Mouse (Mus musculus): ENCODE data around the gene Brca2.
"Not testable (repeated sequence)": the region's sequence is repeated elsewhere in the genome, so short reads cannot be mapped to it uniquely, and the experiment has no call there.

Gene Brca2

DNA sequence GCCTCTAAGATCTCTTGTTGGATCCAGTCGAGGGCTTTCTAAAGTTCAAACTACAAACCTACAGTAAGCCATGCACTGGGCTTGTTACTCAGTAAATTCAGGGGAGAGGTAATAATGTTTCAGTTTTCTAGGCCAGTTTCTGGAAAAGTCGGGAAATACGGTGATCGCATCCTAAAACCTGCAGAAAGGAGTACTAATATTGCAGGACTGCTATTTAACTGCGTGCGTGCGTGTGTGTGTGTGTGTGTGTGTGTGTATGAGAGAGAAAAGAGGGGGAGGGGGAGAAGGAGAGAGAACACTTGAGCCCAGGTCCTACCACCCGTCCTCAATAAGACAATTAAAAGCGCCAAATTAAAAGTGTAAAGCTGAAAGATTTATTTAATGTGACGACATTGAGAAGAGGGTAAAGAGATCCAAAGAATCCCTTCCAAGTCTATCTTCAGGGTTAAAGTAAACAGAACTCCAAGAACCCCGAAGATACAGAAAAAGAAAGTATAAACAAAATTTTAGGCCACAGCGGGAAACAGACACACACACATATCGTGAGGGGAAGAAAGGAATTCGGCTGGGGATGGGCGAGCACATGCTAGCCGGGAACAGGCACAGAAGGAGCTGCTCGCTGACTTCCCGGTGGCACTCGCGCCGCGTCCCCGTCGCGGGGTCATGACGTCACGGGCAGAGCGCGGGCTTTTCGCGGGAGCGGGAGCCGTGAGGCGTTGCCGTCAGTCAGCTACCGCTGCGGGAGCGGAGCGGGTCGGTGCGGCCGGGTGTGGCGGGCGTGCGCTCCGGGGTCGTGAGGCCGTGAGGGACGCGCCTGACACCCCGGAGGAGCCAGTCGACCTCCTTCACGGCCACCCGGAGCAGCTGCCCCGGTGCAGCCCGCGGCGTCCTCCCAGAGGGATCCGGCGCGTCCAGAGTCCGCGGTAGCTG, at the start of gene Brca2:
TSS of gene Brca2 (plus strand) at position 694 of the 930 bp plus-strand sequence.
- peak; percentile 83 for DNase-seq (ENCODE audit: low read depth, low spot score)

- DNase-seq (ENCODE audit: low read depth, low spot score): no peak
Measured at GRCm38 (mm10) chr5:150477364-150477763, 45.1 kb upstream of the Brca2 start.

- no peak for DNase-seq (ENCODE audit: low read depth, low spot score)
Measured at GRCm38 (mm10) chr5:150478612-150479011, 43.8 kb upstream of the Brca2 start.

DNA sequence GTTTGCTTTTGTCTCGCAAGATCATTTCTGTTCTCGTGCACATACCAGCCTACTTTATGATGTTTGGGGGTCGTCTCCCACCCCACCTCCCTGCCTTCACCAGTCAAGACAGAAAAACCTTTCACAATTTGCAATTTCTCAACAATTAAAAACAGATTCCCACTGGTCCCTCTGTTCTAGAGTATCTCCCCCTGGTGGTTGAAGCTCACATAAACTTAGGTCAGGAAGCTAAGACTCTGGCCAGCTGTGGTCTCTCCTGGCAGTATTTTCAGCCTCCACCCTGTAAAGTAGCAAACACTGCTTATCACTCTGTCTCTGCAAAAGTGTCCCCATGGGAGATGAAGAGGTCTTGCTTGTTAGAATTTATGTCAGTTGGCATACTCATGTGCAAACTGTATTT, 37.2 kb upstream of the Brca2 start:
- DNase-seq (ENCODE audit: low read depth, low spot score): no peak

- DNase-seq (ENCODE audit: low read depth, low spot score): no peak
Measured at GRCm38 (mm10) chr5:150490285-150490684, 32.1 kb upstream of the Brca2 start.

DNA sequence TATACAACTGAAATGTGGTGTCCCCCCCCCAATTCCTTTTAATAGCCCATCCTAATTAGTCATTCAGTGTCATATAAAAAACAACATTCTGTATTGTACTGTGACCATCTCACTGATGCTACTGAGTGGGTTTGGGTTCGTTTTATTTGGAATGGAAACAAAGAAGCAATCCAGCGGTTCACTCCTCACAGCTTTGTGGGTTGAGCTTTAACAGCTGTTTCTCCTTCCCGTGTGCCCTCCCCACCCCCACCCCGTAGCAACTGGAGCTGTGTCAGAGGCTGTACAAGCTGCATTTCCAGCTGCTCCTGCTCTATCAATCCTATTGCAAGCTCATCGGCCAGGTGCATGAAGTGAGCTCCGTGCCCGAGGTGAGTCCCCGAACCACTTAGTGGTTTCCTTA, 31.6 kb upstream of the Brca2 start:
- no peak for DNase-seq (ENCODE audit: low read depth, low spot score)

GRCm38 (mm10) chr5:150491573-150492173, 30.8 kb upstream of the Brca2 start:
- DNase-seq (ENCODE audit: low read depth, low spot score): not testable (repeated sequence)

DNA sequence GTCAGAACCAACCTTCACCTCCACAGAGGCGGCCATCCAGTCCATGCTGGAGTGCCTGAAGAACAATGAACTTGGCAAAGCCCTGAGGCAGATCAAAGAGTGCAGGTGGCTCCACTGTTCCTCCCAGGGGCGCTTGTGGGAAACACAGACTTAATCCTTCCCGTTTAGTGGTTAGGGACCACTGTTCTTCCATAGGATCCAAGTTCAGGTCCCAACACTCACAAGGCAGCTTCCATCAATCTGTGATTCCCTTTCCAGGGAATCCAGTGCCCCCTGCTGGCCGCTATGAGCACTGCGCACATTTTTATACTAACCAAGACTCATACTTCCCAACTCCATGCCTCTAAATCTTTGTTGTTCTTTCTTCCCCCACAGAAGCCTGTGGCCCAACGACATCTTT, 26.6 kb upstream of the Brca2 start:
- DNase-seq (ENCODE audit: low read depth, low spot score): no peak

- DNase-seq (ENCODE audit: low read depth, low spot score): no peak
Measured at GRCm38 (mm10) chr5:150510451-150511225, 11.8 kb upstream of the Brca2 start.

- no peak for DNase-seq (ENCODE audit: low read depth, low spot score)
Measured at GRCm38 (mm10) chr5:150513264-150513663, 9.2 kb upstream of the Brca2 start.

GRCm38 (mm10) chr5:150514027-150514426, 8.4 kb upstream of the Brca2 start:
- no peak for DNase-seq (ENCODE audit: low read depth, low spot score)

DNA sequence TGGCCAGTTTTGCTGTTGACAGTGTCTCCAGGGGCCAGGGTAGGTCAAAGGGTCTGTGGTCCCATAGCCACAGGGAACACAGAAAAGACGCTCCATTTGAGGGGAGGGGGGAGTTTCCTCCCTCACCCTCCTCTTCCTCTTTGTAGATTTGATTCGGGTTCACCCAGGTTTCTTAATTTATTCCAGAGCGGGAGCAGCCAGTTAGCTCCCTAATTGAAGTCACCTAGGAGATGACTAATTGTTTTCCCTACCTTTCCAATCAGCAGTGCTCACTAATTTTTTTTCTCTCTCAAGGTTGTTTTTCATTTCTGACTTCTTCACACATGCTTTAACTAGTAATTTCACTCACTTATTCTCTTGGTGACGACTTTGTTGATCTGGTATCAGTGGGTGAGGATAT, 4.4 kb upstream of the Brca2 start, which contains the start of gene Zar1l:
TSS of gene Zar1l (minus strand) at position 101 of the 400 bp plus-strand sequence.
- no peak for DNase-seq (ENCODE audit: low read depth, low spot score)

DNA sequence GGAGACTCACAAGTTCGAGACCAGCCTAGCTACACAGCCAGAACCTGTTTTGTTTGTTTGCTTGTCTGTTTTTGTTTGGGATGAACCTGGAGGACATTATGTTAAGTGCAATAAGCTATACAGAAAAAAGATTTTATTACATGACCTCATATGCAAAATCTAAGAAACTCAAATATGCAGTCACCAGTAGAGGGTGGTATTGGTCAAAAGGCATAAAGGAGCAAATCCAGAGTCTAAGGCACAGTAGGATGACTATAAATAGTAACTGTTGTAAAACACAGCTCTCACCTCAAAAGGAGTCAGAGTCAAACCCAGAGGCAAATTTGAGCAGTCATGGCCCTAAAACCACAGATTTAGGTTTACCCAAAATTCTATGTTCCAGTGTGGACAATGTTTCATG, 2.9 kb upstream of the Brca2 start:
- DNase-seq (ENCODE audit: low read depth, low spot score): no peak

- no peak for DNase-seq (ENCODE audit: low read depth, low spot score)
Measured at GRCm38 (mm10) chr5:150522867-150523234, 421 bp downstream of the Brca2 start.

- DNase-seq (ENCODE audit: low read depth, low spot score): no peak
Measured at GRCm38 (mm10) chr5:150525239-150525638, 2.8 kb downstream of the Brca2 start.

GRCm38 (mm10) chr5:150541302-150541701, 18.9 kb downstream of the Brca2 start:
- DNase-seq (ENCODE audit: low read depth, low spot score): no peak

- no peak for DNase-seq (ENCODE audit: low read depth, low spot score)
Measured at GRCm38 (mm10) chr5:150543184-150543583, 20.8 kb downstream of the Brca2 start.

DNA sequence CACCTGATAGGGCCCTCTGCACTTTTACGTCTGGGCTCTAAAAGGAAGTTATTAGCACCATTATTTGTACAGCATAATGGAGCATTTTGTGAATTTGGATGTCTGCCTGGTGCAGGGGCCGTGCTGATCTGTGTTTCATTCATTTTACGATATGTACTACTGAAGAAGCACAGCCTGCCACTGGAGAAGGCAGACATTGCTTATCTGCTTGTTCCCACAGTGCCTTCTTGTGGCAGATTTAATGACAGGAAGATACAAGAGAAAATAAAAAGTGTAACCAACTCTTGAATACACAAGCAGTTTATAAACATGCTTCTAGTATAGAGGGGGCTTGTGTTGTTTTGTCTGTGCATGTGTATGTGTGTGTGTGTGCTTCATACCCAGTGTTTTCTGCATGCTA, 29.2 kb downstream of the Brca2 start:
- no peak for DNase-seq (ENCODE audit: low read depth, low spot score)

GRCm38 (mm10) chr5:150559519-150560103, 37.2 kb downstream of the Brca2 start:
- no peak for DNase-seq (ENCODE audit: low read depth, low spot score)

GRCm38 (mm10) chr5:150560851-150561250, 38.4 kb downstream of the Brca2 start:
- no peak for DNase-seq (ENCODE audit: low read depth, low spot score)

DNA sequence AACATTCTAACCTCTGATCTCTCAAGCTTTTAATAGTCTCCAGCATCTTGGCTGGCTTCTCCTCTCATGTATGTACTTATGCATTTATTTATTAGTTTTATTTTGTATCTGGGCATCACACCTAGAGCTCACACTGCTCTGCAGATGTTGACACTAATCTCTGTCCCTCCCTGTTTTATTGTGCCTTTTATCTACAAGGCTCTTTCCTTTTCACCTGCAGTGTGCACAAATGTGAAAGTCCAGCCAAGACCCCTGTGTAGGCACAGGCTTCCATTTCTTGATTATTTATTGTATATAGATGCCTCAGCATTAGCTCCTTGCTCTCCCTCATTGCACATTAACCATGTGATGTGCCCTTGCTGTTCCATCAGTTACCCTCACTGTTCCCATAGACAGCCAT, 38.9 kb downstream of the Brca2 start:
- no peak for DNase-seq (ENCODE audit: low read depth, low spot score)

- DNase-seq (ENCODE audit: low read depth, low spot score): no peak
Measured at GRCm38 (mm10) chr5:150561783-150562182, 39.4 kb downstream of the Brca2 start.
